Mouse (Mus musculus) mouse trophoblast stem cell (cell line): ENCODE data around the gene Galnt13.
"Not testable (repeated sequence)": the region's sequence is repeated elsewhere in the genome, so short reads cannot be mapped to it uniquely, and the experiment has no call there.

ENCODE experiments used
- in situ Hi-C, 2 experiments: fragments of 300-500 bp; cut with MseI, MboI; formaldehyde crosslinking; loops; 2 replicates in 1 of 2; 3 replicates in 1 of 2; pipeline ENCODE4 v1.15.1; 2025

Galnt13 gene

GRCm38 (mm10) chr2:54915088-54915670 is 479.1 kb downstream of the Galnt13 start:
- in situ Hi-C loops, result no loop called here

- in situ Hi-C loops, result no loop called here
These were observed 500.3 kb downstream of the Galnt13 start for GRCm38 (mm10) chr2:54936369-54936768.

- in situ Hi-C loops, result no loop called here
These were observed 501.2 kb downstream of the Galnt13 start for GRCm38 (mm10) chr2:54937306-54937705.

- in situ Hi-C loops, result no loop called here
These were observed 502.0 kb downstream of the Galnt13 start for GRCm38 (mm10) chr2:54938075-54938474.

- in situ Hi-C loops, result no loop called here
These were observed 507.3 kb downstream of the Galnt13 start for GRCm38 (mm10) chr2:54943386-54943785.

GRCm38 (mm10) chr2:54983839-54984238 is 547.7 kb downstream of the Galnt13 start:
- in situ Hi-C loops, result no loop called here

- in situ Hi-C loops, result not testable (repeated sequence)
These were observed 586.4 kb downstream of the Galnt13 start for GRCm38 (mm10) chr2:55022539-55022938.

GRCm38 (mm10) chr2:55034610-55035009 is 598.5 kb downstream of the Galnt13 start:
- in situ Hi-C loops, result no loop called here

- in situ Hi-C loops, result no loop called here
These were observed 629.6 kb downstream of the Galnt13 start for GRCm38 (mm10) chr2:55065469-55066315.

GRCm38 (mm10) chr2:55085580-55085979 is 649.5 kb downstream of the Galnt13 start:
- in situ Hi-C loops, result loop anchor here in 1 of 2 experiments (25.0 kb wide), 1 partner anchor 952 kb away; no protein-coding TSS in a partner anchor

GRCm38 (mm10) chr2:55088034-55088433 is 651.9 kb downstream of the Galnt13 start:
- in situ Hi-C loops, result loop anchor here in 1 of 2 experiments (25.0 kb wide), 1 partner anchor 949 kb away; no protein-coding TSS in a partner anchor

GRCm38 (mm10) chr2:55090332-55090731 is 654.2 kb downstream of the Galnt13 start:
- in situ Hi-C loops, result loop anchor here in 1 of 2 experiments (25.0 kb wide), 1 partner anchor 947 kb away; no protein-coding TSS in a partner anchor

GRCm38 (mm10) chr2:55091495-55091894 is 655.4 kb downstream of the Galnt13 start:
- in situ Hi-C loops, result loop anchor here in 1 of 2 experiments (25.0 kb wide), 1 partner anchor 946 kb away; no protein-coding TSS in a partner anchor

- in situ Hi-C loops, result loop anchor here in 1 of 2 experiments (25.0 kb wide), 1 partner anchor 938 kb away; no protein-coding TSS in a partner anchor
These were observed 663.0 kb downstream of the Galnt13 start for GRCm38 (mm10) chr2:55099100-55099499.

GRCm38 (mm10) chr2:55101279-55101678 is 665.2 kb downstream of the Galnt13 start:
- in situ Hi-C loops, result loop anchor here in 1 of 2 experiments (25.0 kb wide), 1 partner anchor 911 kb away; no protein-coding TSS in a partner anchor

GRCm38 (mm10) chr2:55103521-55103920 is 667.4 kb downstream of the Galnt13 start:
- in situ Hi-C loops, result loop anchor here in 1 of 2 experiments (25.0 kb wide), 1 partner anchor 909 kb away; no protein-coding TSS in a partner anchor

- in situ Hi-C loops, result loop anchor here in 1 of 2 experiments (25.0 kb wide), 1 partner anchor 904 kb away; no protein-coding TSS in a partner anchor
These were observed 671.7 kb downstream of the Galnt13 start for GRCm38 (mm10) chr2:55107828-55108227.

- in situ Hi-C loops, result no loop called here
These were observed 717.0 kb downstream of the Galnt13 start for GRCm38 (mm10) chr2:55153089-55153488.

GRCm38 (mm10) chr2:55164781-55165180 is 728.7 kb downstream of the Galnt13 start:
- in situ Hi-C loops, result no loop called here
